Mouse (Mus musculus) layer of hippocampus, adult 2 months (tissue): Measurements from ENCODE around the gene Ppfia4. TPM values are rescaled to one million over a fixed set of nuclear protein-coding genes. Genes with fewer than 3 reads are reported as not detected.

Experiments
- DNase-seq, 2 experiments: peaks; one replicate each; pipeline ENCODE4 v3.0.0; 2022; ENCODE audit warnings: low spot score in 2 of 2
- H3K27ac ChIP-seq: fragments of 200-600 bp; 2 replicates; pipeline ENCODE4 v1.8.1; 2022
- H3K4me3 ChIP-seq: fragments of 200-600 bp; 2 replicates; pipeline ENCODE4 v1.8.1; 2022; ENCODE audit warnings: mild to moderate bottlenecking
- CTCF ChIP-seq: fragments of 200-600 bp; conservative IDR thresholded peaks from 2 replicates; pipeline ENCODE4 v1.8.1; 2022; ENCODE audit warnings: antibody characterized with exemption, mild to moderate bottlenecking, moderate library complexity
- total RNA-seq, 2 experiments: library from RNA; stranded (reverse); gene quantifications; 2 replicates each; pipeline ENCODE4 v1.2.3; 2021

Ppfia4 gene
- total RNA-seq, 2 experiments from 2014 or later = 71.9 to 79.7 TPM

- Histone ChIP-seq H3K27ac (peak overlapping the region; percentile 78), H3K4me3 (no peak overlapping the region)
- no peak for TF ChIP-seq CTCF
- DNase-seq = peak; percentile 57 to 62
These were observed 2.6 kb upstream of the Ppfia4 start for GRCm38 (mm10) chr1:134335211-134335923.

GRCm38 (mm10) chr1:134334111-134334827, 1.5 kb upstream of the Ppfia4 start:
- no peak for DNase-seq
- H3K27ac ChIP-seq = 0 out of 2 replicates have a peak overlapping the region, but pooled peaks have one; percentile 78
- TF ChIP-seq CTCF = no peak
- H3K4me3 ChIP-seq = no peak overlapping the region

GRCm38 (mm10) chr1:134333371-134334110, 813 bp upstream of the Ppfia4 start:
- H3K27ac ChIP-seq = peak overlapping the region; percentile 73; the same call in 1 of the 2 replicates

GRCm38 (mm10) chr1:134331879-134332635, 671 bp downstream of the Ppfia4 start:
- peak overlapping the region; percentile 73 for H3K27ac ChIP-seq
- TF ChIP-seq CTCF = peak; percentile 95

More at GRCm38 (mm10) chr1:134333371-134334110, 813 bp upstream of the Ppfia4 start:
- no peak for DNase-seq
- H3K4me3 ChIP-seq = no peak overlapping the region
- TF ChIP-seq CTCF = no peak

GRCm38 (mm10) chr1:134326841-134327346, 5.8 kb downstream of the Ppfia4 start:
- Histone ChIP-seq H3K4me3 (no peak overlapping the region), H3K27ac (no peak overlapping the region)
- DNase-seq = no peak
- TF ChIP-seq CTCF = no peak

More at GRCm38 (mm10) chr1:134331879-134332635, 671 bp downstream of the Ppfia4 start:
- peak; percentile 74 to 90 for DNase-seq
- H3K4me3 ChIP-seq = no peak overlapping the region; the same call in 1 of the 2 replicates

- TF ChIP-seq CTCF = peak; percentile 79
- H3K4me3 ChIP-seq = no peak overlapping the region
- DNase-seq = peak; percentile 54 to 58
- H3K27ac ChIP-seq = no peak overlapping the region
These were observed 10.1 kb downstream of the Ppfia4 start for GRCm38 (mm10) chr1:134322591-134322990.

- Histone ChIP-seq H3K4me3 (no peak overlapping the region), H3K27ac (no peak overlapping the region)
- DNase-seq = no peak
- TF ChIP-seq CTCF = no peak
These were observed 11.9 kb downstream of the Ppfia4 start for GRCm38 (mm10) chr1:134320691-134321301.

GRCm38 (mm10) chr1:134318261-134318660, 14.5 kb downstream of the Ppfia4 start:
- Histone ChIP-seq H3K27ac (no peak overlapping the region), H3K4me3 (no peak overlapping the region)
- no peak for TF ChIP-seq CTCF
- DNase-seq = no peak

GRCm38 (mm10) chr1:134316361-134316760, 16.4 kb downstream of the Ppfia4 start:
- H3K27ac ChIP-seq = no peak overlapping the region
- no peak for TF ChIP-seq CTCF
- DNase-seq = no peak
- H3K4me3 ChIP-seq = no peak overlapping the region

GRCm38 (mm10) chr1:134315181-134315580, 17.5 kb downstream of the Ppfia4 start:
- TF ChIP-seq CTCF = no peak
- Histone ChIP-seq H3K27ac (no peak overlapping the region), H3K4me3 (no peak overlapping the region)
- no peak for DNase-seq

- no peak for TF ChIP-seq CTCF
- peak in 1 of 2 experiments; percentile 57 for DNase-seq
- Histone ChIP-seq H3K27ac (peak overlapping the region; percentile 67), H3K4me3 (no peak overlapping the region)
These were observed 21.0 kb downstream of the Ppfia4 start for GRCm38 (mm10) chr1:134311760-134312159.

- TF ChIP-seq CTCF = no peak
- H3K27ac ChIP-seq = 0 out of 2 replicates have a peak overlapping the region, but pooled peaks have one; percentile 1
- DNase-seq = no peak
- H3K4me3 ChIP-seq = no peak overlapping the region
These were observed 22.0 kb downstream of the Ppfia4 start for GRCm38 (mm10) chr1:134310729-134311128.
